Mouse (Mus musculus): ENCODE measurements around the gene Igsf10. TPM values are rescaled to one million over a fixed set of nuclear protein-coding genes. Genes with fewer than 3 reads are reported as not detected.

Igsf10 gene
- total and polyA plus RNA-seq, 2 experiments from 2014 or later, result 6.2 to 7.1 TPM

GRCm38 (mm10) chr3:59312610-59313009, 31.6 kb downstream of the Igsf10 start:
- H3K4me1 ChIP-seq (ENCODE audit: insufficient read depth, low read length), result no peaks in the 10 kb centered on the region
- no peaks in the 10 kb centered on the region for H3K9me3 ChIP-seq (ENCODE audit: low read length)
- no peak overlapping the region for H3K9ac ChIP-seq (replicated peaks; ENCODE audit: low read length)
- no peak for TF ChIP-seq CTCF (IDR thresholded peaks at IDR 0.05; ENCODE audit: low read depth)
- no peak overlapping the region for H3K27ac ChIP-seq
- ATAC-seq (no peak), DNase-seq (ENCODE audit: low spot score) (no peak)
- peaks cover 2% of the 10 kb centered on the region; the same call in 1 of the 2 replicates for H3K36me3 ChIP-seq (ENCODE audit: insufficient read depth, low read length)
- H3K27me3 ChIP-seq (ENCODE audit: insufficient read depth, low read length), result no peaks in the 10 kb centered on the region
- H3K4me2 ChIP-seq (ENCODE audit: low read depth, low read length), result no peak overlapping the region
- WGBS, result 87% methylated on average over 10 of the region's 10 CpGs
- H3K4me3 ChIP-seq (ENCODE audit: low read length), result no peak overlapping the region

- Histone ChIP-seq H3K27me3 (ENCODE audit: insufficient read depth, low read length) (no peaks in the 10 kb centered on the region), H3K4me1 (ENCODE audit: insufficient read depth, low read length) (no peaks in the 10 kb centered on the region), H3K9me3 (ENCODE audit: low read length) (no peaks in the 10 kb centered on the region), H3K9ac (replicated peaks; ENCODE audit: low read length) (no peak overlapping the region), H3K36me3 (ENCODE audit: insufficient read depth, low read length) (no peaks in the 10 kb centered on the region), H3K27ac (no peak overlapping the region), H3K4me3 (ENCODE audit: low read length) (no peak overlapping the region), H3K4me2 (ENCODE audit: low read depth, low read length) (no peak overlapping the region)
- ATAC-seq (no peak), DNase-seq (ENCODE audit: low spot score) (no peak)
- no peak for TF ChIP-seq CTCF (IDR thresholded peaks at IDR 0.05; ENCODE audit: low read depth)
- 97% methylated on average over 2 of the region's 2 CpGs for WGBS
These were observed 38.7 kb downstream of the Igsf10 start for GRCm38 (mm10) chr3:59305518-59305917.

- TF ChIP-seq CTCF (IDR thresholded peaks at IDR 0.05; ENCODE audit: low read depth), result no peak
- H3K27ac ChIP-seq, result no peak overlapping the region
- no peaks in the 10 kb centered on the region for H3K9me3 ChIP-seq (ENCODE audit: low read length)
- no peaks in the 10 kb centered on the region for H3K36me3 ChIP-seq (ENCODE audit: insufficient read depth, low read length)
- no peaks in the 10 kb centered on the region for H3K4me1 ChIP-seq (ENCODE audit: insufficient read depth, low read length)
- H3K27me3 ChIP-seq (ENCODE audit: insufficient read depth, low read length), result no peaks in the 10 kb centered on the region
- DNase-seq (ENCODE audit: low spot score) (no peak), ATAC-seq (no peak)
- no peak overlapping the region for H3K4me2 ChIP-seq (ENCODE audit: low read depth, low read length)
- 95% methylated on average over 5 of the region's 5 CpGs for WGBS
- H3K9ac ChIP-seq (replicated peaks; ENCODE audit: low read length), result no peak overlapping the region
- no peak overlapping the region for H3K4me3 ChIP-seq (ENCODE audit: low read length)
These were observed 39.2 kb downstream of the Igsf10 start for GRCm38 (mm10) chr3:59304944-59305343.

GRCm38 (mm10) chr3:59297653-59298052, 46.5 kb downstream of the Igsf10 start:
- ATAC-seq (no peak), DNase-seq (ENCODE audit: low spot score) (no peak)
- H3K9me3 ChIP-seq (ENCODE audit: low read length), result no peaks in the 10 kb centered on the region
- no peaks in the 10 kb centered on the region for H3K27me3 ChIP-seq (ENCODE audit: insufficient read depth, low read length)
- H3K4me3 ChIP-seq (ENCODE audit: low read length), result no peak overlapping the region
- H3K4me2 ChIP-seq (ENCODE audit: low read depth, low read length), result no peak overlapping the region
- 89% methylated on average over 16 of the region's 16 CpGs for WGBS
- no peak overlapping the region for H3K9ac ChIP-seq (replicated peaks; ENCODE audit: low read length)
- H3K27ac ChIP-seq, result no peak overlapping the region
- H3K4me1 ChIP-seq (ENCODE audit: insufficient read depth, low read length), result no peaks in the 10 kb centered on the region
- no peaks in the 10 kb centered on the region for H3K36me3 ChIP-seq (ENCODE audit: insufficient read depth, low read length)
- no peak for TF ChIP-seq CTCF (IDR thresholded peaks at IDR 0.05; ENCODE audit: low read depth)

- WGBS, result 95% methylated on average over 5 of the region's 5 CpGs
- Histone ChIP-seq H3K27ac (no peak overlapping the region), H3K4me3 (ENCODE audit: low read length) (no peak overlapping the region), H3K4me2 (ENCODE audit: low read depth, low read length) (no peak overlapping the region), H3K9me3 (ENCODE audit: low read length) (no peaks in the 10 kb centered on the region), H3K27me3 (ENCODE audit: insufficient read depth, low read length) (no peaks in the 10 kb centered on the region), H3K4me1 (ENCODE audit: insufficient read depth, low read length) (no peaks in the 10 kb centered on the region), H3K9ac (replicated peaks; ENCODE audit: low read length) (no peak overlapping the region), H3K36me3 (ENCODE audit: insufficient read depth, low read length) (no peaks in the 10 kb centered on the region)
- no peak for TF ChIP-seq CTCF (IDR thresholded peaks at IDR 0.05; ENCODE audit: low read depth)
- DNase-seq (ENCODE audit: low spot score) (no peak), ATAC-seq (no peak)
These were observed 47.5 kb downstream of the Igsf10 start for GRCm38 (mm10) chr3:59296563-59297130.

GRCm38 (mm10) chr3:59295699-59296562, 48.3 kb downstream of the Igsf10 start:
- no peak overlapping the region for H3K9ac ChIP-seq (replicated peaks; ENCODE audit: low read length)
- no peaks in the 10 kb centered on the region for H3K36me3 ChIP-seq (ENCODE audit: insufficient read depth, low read length)
- H3K9me3 ChIP-seq (ENCODE audit: low read length), result no peaks in the 10 kb centered on the region
- no peak overlapping the region for H3K27ac ChIP-seq
- no peaks in the 10 kb centered on the region for H3K4me1 ChIP-seq (ENCODE audit: insufficient read depth, low read length)
- DNase-seq (ENCODE audit: low spot score) (no peak), ATAC-seq (no peak)
- WGBS, result 93% methylated on average over 16 of the region's 16 CpGs
- H3K4me2 ChIP-seq (ENCODE audit: low read depth, low read length), result no peak overlapping the region
- no peaks in the 10 kb centered on the region for H3K27me3 ChIP-seq (ENCODE audit: insufficient read depth, low read length)
- TF ChIP-seq CTCF (IDR thresholded peaks at IDR 0.05; ENCODE audit: low read depth), result no peak
- H3K4me3 ChIP-seq (ENCODE audit: low read length), result no peak overlapping the region
